Mouse (Mus musculus) layer of hippocampus, adult 2 months (tissue): Measurements from ENCODE around the gene Nrip3. TPM values are rescaled to one million over a fixed set of nuclear protein-coding genes. Genes with fewer than 3 reads are reported as not detected.
A peak's percentile ranks its signal among the peaks of the same experiment; 100 is the strongest.

Source experiments
- DNase-seq, 2 experiments: peaks; one replicate each; pipeline ENCODE4 v3.0.0; 2022; ENCODE audit warnings: low spot score in 2 of 2
- H3K27ac ChIP-seq: fragments of 200-600 bp; 2 replicates; pipeline ENCODE4 v1.8.1; 2022
- H3K4me3 ChIP-seq: fragments of 200-600 bp; 2 replicates; pipeline ENCODE4 v1.8.1; 2022; ENCODE audit warnings: mild to moderate bottlenecking
- CTCF ChIP-seq: fragments of 200-600 bp; conservative IDR thresholded peaks from 2 replicates; pipeline ENCODE4 v1.8.1; 2022; ENCODE audit warnings: antibody characterized with exemption, mild to moderate bottlenecking, moderate library complexity
- total RNA-seq, 2 experiments: library from RNA; stranded (reverse); gene quantifications; 2 replicates each; pipeline ENCODE4 v1.2.3; 2021

The Nrip3 gene
- total RNA-seq, 2 experiments from 2014 or later: 229 to 234 TPM

DNA sequence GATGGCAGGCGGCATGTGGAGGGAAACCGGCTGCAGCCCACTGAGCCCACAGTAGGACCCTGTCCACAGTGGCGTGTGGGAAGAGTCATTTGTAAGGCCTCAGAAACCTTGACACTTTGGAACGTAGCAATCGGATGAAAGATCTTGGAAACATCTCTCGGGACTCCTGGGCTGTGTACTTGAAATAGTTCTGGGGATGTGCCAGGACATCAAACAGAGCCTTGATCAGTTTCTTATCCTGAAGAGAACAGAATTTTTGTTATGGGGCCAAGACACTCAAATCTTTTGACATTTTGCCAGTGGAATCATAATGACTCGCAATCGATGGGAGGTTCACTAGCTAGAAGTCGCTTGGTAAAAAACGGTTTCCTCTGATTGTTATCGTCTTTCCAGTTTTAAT, 17.3 kb upstream of the Nrip3 start:
- H3K4me3 ChIP-seq: no peak overlapping the region
- TF ChIP-seq CTCF: no peak
- DNase-seq: no peak
- no peak overlapping the region for H3K27ac ChIP-seq

DNA sequence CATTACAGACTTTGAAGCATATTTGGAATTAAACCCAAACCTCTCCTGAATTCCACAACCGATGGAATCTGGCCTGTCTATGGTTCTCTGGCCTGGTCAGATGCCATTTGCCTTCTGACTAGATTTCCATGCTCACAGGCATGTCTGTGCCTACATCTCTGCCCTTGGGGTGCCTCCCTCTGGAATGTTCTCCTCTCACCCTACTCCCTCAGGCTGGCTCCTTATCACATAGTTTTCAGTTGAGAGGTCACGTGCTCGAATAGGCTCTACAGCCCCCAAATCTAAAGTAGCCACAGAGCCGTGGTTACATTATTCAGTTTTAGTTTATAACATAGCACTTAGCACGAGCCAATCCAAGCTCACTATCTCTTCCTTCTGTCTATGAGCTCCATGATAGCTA, 13.7 kb upstream of the Nrip3 start:
- TF ChIP-seq CTCF: no peak
- no peak overlapping the region for H3K27ac ChIP-seq
- no peak for DNase-seq
- no peak overlapping the region for H3K4me3 ChIP-seq

DNA sequence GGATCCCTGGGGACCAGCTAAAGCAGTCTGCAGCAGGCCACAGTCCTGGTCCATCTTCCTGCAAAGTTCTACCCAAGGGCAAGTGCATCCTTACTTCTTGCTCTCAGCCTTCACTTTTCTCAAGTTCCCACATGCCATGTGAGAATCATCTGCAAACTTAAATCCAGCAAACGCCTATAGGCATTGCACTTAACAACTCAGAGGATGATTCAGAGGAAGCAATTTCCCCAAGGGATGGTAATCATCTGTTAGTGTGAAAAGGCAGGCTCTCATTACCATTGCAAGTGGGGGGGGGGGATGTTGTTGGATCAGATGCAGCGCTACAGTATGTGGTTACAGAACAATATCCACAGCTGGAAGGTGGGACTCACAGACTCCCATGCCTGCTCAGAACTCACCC, 12.7 kb upstream of the Nrip3 start:
- no peak for TF ChIP-seq CTCF
- no peak overlapping the region for H3K4me3 ChIP-seq
- no peak for DNase-seq
- H3K27ac ChIP-seq: no peak overlapping the region

DNA sequence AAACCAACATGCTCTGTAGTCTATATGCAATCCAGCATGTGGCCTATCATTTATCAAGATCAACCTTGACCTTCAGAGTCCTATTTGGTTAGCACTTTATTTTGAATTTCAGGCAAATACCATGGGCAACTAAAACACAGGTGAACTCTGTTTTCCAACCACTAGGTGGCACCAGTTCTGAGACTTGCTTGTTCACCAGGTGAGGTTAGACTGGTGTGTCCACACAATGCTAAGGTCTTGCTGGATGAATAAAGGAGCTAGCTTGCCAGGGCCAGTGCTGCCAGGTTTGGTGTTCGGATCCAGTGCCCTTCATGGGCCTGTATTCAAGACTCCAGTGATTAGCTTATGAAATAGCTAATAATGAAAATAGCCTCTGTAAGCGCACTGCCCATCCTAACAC, 10.9 kb upstream of the Nrip3 start:
- Histone ChIP-seq H3K27ac (no peak overlapping the region), H3K4me3 (no peak overlapping the region)
- peak; percentile 89 for TF ChIP-seq CTCF
- peak; percentile 32 to 58 for DNase-seq

DNA sequence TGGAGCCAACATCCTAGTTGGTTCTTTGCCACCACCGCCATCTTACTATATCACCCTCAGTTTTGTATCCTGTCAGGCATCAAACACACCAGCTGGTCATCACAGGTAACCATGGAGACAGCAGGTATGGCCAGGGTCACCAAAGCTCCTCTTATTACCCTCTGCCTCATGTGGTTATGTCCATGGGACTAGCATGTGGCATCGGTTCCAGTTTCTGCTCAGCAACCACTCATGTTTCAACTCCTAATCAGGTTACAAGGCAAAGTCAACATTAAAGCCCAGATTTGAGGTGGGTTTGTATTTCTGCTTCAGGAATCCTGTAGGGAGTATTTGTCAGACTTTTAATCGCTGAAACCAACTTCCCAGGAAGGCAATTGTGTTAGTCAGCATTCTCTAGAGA, 9.0 kb upstream of the Nrip3 start:
- no peak overlapping the region for H3K27ac ChIP-seq
- DNase-seq: no peak
- TF ChIP-seq CTCF: no peak

DNA sequence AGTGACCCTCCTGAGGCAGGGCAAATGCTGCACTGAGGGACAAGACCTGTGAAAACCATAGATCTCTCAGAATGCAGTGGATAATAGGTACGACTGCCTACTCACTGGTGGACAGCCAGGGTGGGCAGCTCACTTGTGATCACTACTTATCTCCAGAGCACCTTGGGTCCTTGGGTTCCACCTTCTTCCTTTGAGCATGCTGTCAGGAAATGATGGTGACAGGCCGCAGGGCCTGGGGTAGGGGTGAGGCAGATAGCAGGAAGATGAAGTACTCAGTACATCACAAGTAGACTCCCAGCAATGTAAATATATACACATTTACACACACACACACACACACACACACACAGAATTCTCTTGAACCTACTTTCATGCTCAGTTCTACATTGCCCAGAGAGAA, 6.0 kb upstream of the Nrip3 start:
- Histone ChIP-seq H3K4me3 (no peak overlapping the region), H3K27ac (no peak overlapping the region)
- DNase-seq: no peak
- TF ChIP-seq CTCF: no peak

More for the DNA sequence above, 9.0 kb upstream of the Nrip3 start:
- H3K4me3 ChIP-seq: no peak overlapping the region

DNA sequence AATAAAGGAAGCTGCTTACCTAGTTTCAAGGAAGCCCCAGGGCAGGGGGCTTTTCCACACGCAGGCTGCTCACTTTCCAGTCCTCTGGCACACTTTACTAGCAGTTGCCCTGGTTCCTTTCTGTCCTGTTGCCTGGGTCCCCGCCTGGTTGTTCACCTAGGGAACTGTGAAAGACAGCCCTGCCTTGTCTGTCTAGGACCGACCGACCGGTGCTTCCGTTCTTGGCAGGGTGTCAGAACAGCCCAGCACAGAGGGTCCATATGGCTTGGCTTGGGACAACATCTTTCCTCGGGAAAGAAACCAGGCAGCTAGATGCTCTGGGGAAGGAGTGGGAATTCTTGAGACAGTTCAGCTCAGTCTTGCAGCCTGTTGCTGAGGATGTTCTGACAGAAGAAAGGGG, 1.5 kb upstream of the Nrip3 start:
- no peak overlapping the region for H3K4me3 ChIP-seq
- DNase-seq: no peak
- no peak overlapping the region for H3K27ac ChIP-seq
- no peak for TF ChIP-seq CTCF

DNA sequence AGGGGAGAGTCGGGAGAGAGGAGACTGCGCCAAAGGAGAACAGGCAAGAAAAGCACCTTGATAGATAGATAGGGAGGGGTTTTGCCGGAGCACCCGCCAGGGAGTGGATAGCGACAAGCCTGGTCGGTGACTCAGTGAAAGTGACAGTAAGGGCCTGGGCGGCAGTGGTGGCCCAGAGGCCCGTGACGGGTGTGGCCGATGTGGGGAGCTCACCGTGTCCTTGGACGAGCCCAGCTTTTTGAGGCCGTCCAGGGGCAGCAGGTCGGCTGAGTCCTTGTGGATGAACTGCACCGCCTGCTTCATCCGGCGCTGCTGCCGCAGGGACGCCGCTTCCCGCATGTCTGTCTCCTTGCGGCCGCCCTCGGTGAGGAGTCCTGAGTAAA, 747 bp downstream of the Nrip3 start:
- no peak for DNase-seq
- peak overlapping the region; percentile 53 for H3K4me3 ChIP-seq
- no peak for TF ChIP-seq CTCF
- H3K27ac ChIP-seq: peak overlapping the region; percentile 85

DNA sequence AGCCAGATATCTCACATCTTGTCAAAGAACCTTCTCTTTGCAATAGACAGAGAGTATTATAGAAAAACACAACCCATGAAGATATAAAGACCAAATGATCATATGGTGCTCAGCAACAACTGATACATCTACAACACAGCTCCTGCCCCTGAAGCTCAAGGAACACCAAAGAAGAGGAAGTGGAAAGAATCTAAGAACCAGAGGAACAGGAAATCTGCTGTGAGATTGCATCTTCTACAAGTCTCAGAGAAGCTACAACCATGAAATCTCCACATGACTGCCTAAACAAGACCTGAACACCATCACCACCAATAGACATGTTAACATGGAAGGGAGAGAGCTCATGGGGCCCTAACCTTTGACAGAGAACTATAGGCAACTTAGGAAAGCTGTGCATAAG, 9.6 kb downstream of the Nrip3 start:
- DNase-seq: no peak
- Histone ChIP-seq H3K4me3 (no peak overlapping the region), H3K27ac (no peak overlapping the region)
- no peak for TF ChIP-seq CTCF

DNA sequence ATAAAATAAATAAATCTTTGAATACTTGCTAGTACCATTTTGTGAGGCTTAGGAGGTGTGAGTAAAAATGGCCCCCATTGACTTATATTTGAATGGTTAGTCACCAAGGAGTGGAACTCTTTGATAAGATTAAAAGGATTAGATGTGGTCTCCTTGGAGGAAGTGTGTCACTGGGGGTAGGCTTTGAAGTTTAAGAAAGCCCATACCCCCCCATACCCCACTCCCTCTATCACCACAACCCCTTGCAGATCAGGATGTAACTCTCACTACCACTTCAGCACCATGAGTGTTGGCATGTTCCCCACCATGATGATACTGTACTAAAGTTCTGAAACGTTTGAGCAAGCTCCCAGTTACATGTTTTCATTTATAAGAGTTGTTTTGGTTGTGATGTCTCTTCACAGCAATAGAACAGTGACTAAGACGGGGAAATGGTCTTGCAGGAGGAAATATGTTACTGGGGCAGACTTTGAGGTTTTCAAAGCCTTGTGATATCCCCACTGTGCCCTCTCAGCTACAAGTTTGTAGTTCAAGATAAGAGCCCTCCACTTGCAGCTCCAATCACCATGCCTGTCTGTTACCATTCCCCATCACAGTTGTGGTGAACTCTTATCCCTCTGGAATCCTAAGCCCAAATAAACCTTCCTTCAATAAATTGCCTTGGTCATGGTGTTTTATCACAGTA, 13.0 kb downstream of the Nrip3 start:
- no peak overlapping the region for H3K4me3 ChIP-seq
- no peak overlapping the region for H3K27ac ChIP-seq
- TF ChIP-seq CTCF: no peak
- DNase-seq: no peak

DNA sequence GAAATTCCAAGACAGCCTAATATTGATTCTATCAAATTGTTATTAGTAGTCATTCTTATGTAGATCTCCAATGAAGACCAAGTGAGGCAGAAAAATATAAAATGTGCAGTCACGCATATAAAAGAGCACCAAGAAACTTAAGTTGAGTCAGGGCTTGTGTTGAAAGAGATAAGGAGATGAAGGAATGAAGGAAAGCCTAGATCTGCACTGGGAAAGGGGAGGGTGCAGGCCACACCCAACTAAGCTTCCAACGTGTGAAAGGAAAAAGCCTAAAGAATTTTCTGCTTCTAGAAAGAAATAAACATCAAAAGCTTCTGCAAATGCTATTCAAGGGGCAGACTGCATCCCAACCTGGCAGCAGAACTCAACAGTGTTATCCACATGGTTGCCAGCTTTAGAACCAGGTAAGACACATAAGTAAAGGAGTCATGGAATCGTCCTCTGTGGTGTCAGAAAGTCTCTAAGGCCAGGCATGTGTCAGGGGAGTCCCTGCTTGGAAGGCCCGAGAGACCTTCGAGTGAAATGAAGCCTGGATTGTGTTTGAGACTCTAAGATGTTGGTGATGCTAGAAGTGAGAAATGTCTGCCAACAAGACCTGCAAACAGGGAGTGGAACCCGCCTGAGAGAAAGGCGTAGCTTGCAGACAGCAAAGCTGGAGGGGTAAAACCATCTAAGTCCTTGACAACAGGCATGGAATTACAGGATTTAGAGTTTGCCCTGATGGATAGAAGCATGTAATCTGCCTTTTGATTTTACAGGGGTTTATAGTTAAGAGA, 14.1 kb downstream of the Nrip3 start:
- no peak for DNase-seq
- TF ChIP-seq CTCF: no peak
- Histone ChIP-seq H3K27ac (no peak overlapping the region), H3K4me3 (no peak overlapping the region)

DNA sequence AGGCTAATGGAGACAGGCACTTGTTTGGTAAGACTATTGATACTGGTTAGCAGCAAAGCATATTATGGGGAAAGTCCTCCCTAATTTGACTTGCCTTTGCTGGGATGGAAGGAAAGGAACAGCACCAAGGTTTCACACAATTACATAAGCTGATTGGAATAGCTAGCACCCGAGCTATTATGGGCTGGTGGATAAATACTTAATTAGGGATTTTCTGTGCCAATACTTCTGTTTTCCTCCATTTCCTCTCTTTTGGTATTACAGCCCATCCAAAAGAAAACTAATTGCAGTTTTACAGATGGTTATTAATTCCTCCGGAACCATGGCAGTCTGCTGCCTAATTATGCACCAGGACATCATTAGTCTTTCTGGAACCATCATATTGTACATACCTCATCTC, 17.8 kb downstream of the Nrip3 start:
- Histone ChIP-seq H3K4me3 (no peak overlapping the region), H3K27ac (peak overlapping the region; percentile 81)
- TF ChIP-seq CTCF: no peak
- DNase-seq: no peak

DNA sequence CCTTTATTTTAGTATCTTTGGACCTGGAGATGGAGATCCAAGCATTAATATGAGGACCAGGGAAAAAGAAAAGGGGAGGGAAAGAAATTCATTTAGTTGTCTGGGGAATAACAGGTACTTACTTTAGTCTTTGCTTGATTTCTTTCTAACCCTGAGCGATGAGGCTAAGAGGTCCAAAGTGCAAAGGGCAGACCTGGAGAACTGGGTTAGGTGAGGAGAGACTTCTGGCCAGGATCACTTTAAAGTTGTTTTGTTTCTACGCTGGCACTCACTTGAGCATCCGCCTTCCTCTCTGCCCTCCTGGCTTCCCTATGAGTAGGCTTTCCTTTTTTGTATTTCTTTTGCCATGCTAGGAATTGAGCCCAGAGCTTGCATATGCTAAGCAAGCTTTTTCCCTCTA, 25.5 kb downstream of the Nrip3 start:
- no peak overlapping the region for H3K4me3 ChIP-seq
- no peak for TF ChIP-seq CTCF
- H3K27ac ChIP-seq: no peak overlapping the region

DNA sequence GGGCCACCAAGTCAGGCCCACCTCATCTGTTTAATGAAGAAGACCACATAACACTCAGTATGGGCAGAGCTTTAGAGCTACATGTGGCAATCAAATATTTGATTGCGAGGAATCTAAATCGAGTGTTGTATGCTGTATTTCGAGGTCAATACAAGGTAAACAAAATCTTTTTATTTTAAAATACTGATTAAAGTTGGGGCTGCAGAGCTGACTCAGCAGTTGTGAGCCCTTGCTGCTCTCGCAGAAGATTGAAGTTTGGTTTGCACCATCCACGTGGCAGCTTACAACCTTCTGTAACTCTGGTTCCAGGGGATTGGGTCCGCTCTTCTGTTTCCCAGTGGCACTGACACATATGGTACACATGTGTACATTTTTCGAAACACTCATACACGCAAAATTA, 27.8 kb downstream of the Nrip3 start:
- H3K27ac ChIP-seq: peak overlapping the region; percentile 59
- H3K4me3 ChIP-seq: no peak overlapping the region
- no peak for TF ChIP-seq CTCF
- no peak for DNase-seq

More for the DNA sequence above, 25.5 kb downstream of the Nrip3 start:
- no peak for DNase-seq
